Mouse (Mus musculus) ovary, postnatal 10 days (tissue): ENCODE measurements at regions not wholly inside any gene's neighbourhood (a gene's known extent, or its start where the extent isn't known, plus 50 kb on each side); places are given as distances from the start of the nearest gene placed in this dataset.

ENCODE experiments used
- DNase-seq: peaks from one replicate; pipeline ENCODE4 v3.0.0; 2022; ENCODE audit warnings: low spot score

DNA sequence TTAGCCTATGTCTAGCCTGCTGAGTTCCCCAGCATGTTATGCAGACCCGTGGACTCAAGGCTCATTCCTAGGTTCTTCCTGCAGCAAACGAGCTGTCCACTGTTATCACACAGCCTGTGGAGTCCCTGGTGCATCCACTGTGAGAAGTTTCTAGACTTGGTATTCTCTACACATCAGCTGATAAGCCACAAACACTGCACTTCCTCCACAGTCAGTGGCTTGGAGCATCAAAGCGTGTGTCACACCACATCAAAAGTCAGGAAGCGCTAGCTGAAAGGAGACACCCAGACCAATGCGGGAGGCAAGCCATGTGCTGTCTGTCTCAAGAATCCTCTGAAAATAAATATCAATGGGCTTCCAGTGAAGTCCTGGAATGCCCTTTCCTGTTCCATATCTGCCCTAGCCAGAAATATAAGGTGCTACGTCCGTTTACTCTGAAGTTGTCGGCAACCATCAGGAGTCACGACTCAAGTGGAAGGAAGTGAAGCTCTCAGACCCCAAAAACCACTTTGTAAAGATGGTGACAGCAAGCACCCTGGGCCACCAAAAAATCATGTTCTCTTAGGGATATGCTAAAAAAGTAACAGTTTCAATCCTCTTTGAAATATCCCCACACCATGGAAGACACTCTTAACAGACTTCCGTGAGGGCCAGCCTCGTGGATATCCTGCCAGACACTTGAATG lies 227.7 kb downstream of the Adgrl2 start:
- DNase-seq: no peak

- DNase-seq: no peak
Observed at GRCm38 (mm10) chr3:148761586-148761985, 228.8 kb downstream of the Adgrl2 start.

- no peak for DNase-seq
Observed at GRCm38 (mm10) chr3:148759500-148759899, 230.9 kb downstream of the Adgrl2 start.

DNA sequence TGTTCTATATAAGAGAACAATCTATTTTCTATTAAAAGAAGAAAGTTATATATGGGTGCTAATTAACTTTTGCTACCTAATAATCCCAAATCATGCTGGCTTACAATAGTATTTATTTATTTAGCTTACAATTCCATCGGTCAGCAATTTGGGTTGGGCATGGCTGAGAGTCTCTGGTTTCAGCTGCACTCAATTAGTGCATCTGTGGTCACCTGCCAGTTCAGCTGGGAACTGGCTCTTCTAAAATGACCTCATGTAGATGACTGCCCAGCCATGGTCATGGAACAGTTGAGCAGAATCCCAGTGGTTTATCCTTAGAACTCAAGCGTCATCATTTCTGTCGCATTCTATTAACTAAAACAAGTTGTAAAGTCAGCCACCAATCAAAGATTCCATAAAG lies 244.1 kb downstream of the Adgrl2 start:
- no peak for DNase-seq

GRCm38 (mm10) chr3:148744651-148745050 lies 245.7 kb downstream of the Adgrl2 start:
- no peak for DNase-seq

- no peak for DNase-seq
Observed at GRCm38 (mm10) chr3:148734194-148734749, 256.1 kb downstream of the Adgrl2 start.

GRCm38 (mm10) chr3:148733227-148733854 lies 257.0 kb downstream of the Adgrl2 start:
- no peak for DNase-seq

GRCm38 (mm10) chr3:148731436-148731835 lies 258.9 kb downstream of the Adgrl2 start:
- DNase-seq: no peak

- DNase-seq: no peak
Observed at GRCm38 (mm10) chr3:148729242-148729680, 261.1 kb downstream of the Adgrl2 start.

DNA sequence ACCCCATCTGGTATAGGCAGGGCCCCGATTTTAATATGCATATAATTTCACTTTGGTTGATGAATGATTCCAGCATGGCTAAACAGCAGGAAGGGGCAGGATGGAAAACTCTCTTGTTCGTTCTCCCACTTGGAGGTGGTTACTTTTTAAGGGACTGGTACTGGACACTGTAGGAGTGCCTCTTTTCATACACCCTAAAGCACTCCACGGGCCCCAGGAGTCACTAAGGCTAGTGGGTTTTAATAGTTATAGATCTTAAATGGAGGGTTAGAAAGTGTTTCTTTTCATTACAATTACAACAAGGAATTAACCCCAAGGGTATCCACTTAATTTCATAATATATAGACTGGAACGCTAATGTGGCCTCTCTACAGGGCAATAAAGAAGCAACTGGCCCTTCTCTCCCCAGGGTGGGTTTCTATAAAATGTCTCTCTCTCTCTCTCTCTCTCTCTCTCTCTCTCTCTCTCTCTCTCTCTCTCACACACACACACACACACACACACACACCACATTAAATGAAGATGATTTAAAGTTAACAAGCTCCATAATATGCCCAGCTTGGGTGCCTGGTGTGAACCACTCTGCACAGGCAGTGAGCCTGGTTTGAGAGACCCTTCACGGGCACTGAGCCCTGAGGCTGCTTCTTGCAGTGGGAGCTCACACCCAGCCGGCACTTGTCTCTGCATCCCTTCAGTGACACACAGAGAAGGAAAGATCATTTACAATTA lies 261.7 kb downstream of the Adgrl2 start:
- DNase-seq: no peak

- no peak for DNase-seq
Observed at GRCm38 (mm10) chr3:148726596-148727331, 263.6 kb downstream of the Adgrl2 start.

- DNase-seq: no peak
Observed at GRCm38 (mm10) chr3:148696555-148696954, 293.8 kb downstream of the Adgrl2 start.

- no peak for DNase-seq
Observed at GRCm38 (mm10) chr3:148695453-148695852, 294.9 kb downstream of the Adgrl2 start.

DNA sequence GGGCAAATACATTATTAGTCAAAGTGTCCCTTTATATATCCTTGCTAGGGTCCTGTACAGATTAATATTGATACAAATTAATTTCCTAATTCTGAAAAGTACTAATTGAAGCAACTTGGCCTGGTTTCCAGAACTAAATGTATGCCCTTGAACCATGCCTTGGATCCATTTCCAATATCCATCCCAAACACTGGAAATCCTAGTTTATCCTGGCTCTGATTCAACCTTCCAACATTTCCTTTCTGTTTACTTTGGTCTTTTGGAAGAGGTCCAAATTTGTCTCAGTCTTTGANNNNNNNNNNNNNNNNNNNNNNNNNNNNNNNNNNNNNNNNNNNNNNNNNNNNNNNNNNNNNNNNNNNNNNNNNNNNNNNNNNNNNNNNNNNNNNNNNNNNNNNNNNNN lies 307.2 kb downstream of the Adgrl2 start:
- DNase-seq: no peak

DNA sequence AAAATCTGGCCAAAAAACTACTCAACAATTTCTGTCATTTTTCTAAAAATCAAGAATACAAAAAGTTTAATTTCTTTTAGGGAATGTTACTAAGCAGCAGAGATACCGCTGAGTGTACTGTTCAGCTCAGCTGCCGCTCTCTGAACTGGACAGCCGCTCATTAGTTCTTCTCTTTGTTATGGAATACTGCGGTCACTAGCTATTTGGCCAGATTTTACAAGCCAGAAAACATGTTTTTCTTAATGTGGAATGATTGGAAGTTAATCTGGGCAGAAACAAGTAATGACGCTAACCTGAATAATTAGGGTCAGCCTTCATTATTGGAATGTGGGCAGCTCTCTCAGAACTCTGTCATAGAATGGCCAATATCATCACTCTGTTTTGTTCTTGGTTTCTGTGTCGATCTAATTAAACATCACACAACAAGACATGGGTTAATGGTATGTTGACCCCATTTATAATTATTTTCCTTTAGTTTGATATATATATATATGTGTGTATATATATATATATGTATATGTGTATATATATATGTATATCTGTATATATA lies 307.8 kb downstream of the Adgrl2 start:
- no peak for DNase-seq

GRCm38 (mm10) chr3:148681186-148681585 lies 309.2 kb downstream of the Adgrl2 start:
- DNase-seq: no peak

DNA sequence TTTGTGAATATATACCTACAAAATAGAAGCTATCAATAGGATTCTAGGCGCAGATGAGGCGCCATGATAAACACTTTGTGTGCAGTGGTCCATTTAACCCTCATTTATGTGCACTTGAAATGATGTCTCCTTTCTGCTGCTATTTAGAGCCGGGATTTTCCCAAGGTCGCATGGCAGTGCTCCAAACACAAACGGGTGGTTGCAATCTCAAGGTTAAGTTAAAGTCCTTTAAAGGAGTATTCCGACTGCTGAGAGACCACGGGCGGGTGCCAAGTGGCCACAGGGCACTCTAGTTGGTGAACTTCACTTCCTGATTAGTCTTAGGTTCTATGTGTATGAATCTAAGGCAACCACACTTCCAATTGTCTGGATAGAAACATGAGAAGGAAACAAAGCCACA lies 309.6 kb downstream of the Adgrl2 start:
- DNase-seq: no peak

DNA sequence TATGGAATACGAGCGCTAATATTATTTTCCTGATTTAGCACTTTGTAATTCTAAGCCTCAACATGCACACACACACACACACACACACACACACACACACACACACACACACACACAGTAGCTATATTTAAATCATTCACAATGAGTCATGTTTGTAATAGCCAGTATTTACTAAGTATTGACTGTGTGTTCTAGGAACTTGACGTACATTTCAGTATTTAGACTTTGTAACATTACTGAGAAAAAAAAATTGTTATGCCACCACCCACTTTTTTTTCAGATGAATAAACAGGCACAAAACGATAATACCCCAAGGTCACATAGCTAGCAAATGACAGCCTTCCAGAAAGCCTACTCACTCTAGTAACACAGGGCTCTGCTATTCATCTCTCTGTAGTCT lies 310.3 kb downstream of the Adgrl2 start:
- no peak for DNase-seq

- no peak for DNase-seq
Observed at GRCm38 (mm10) chr3:148679121-148679520, 311.2 kb downstream of the Adgrl2 start.

GRCm38 (mm10) chr3:148676025-148676424 lies 314.3 kb downstream of the Adgrl2 start:
- DNase-seq: no peak

DNA sequence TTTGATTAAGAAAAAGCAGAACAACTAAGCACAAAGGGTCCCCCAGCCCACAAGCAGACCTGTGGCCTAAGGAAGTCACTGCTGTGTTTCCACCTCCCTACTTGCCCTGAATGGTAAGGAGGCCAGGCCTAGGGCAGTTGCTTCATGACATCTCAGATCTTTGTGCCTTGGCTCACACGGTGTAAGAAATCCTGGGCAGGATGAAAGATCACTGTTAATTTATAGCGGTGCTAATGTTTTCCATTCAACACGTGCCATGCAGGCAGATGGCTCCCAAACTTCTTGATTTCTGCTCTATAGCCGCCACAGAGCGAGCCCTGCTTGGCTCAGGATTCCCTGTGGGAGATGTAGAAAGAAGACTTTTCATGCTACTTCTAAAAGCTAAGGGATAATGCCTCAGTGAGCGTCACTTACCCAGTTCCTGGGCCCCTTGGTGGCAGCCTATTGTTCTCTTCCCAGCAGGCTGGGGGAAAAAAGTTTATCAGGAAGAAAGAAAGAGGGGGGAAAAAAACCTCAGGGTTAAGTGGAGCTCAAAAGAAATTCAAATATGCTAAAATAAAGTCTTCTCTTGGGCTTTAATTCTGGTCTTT lies 327.4 kb downstream of the Adgrl2 start:
- no peak for DNase-seq
